Mouse (Mus musculus) gastrocnemius, postnatal 36 days (tissue): Measurements from ENCODE around the gene Prelid3b. TPM values are rescaled to one million over a fixed set of nuclear protein-coding genes. Genes with fewer than 3 reads are reported as not detected.

Source experiments
- DNase-seq, 2 experiments: peaks; one replicate each; pipeline ENCODE4 v3.0.0; 2022
- intact Hi-C: fragments of 180-260 bp; cut with DNase I; formaldehyde crosslinking; loops from one replicate; pipeline ENCODE4 v1.15.1; 2025
- total RNA-seq, 2 experiments: library from RNA; stranded (reverse); gene quantifications; 2 replicates each; pipeline ENCODE4 v1.2.3; 2021

Prelid3b gene
- total RNA-seq, 2 experiments from 2014 or later: 43.1 to 48.1 TPM

DNA sequence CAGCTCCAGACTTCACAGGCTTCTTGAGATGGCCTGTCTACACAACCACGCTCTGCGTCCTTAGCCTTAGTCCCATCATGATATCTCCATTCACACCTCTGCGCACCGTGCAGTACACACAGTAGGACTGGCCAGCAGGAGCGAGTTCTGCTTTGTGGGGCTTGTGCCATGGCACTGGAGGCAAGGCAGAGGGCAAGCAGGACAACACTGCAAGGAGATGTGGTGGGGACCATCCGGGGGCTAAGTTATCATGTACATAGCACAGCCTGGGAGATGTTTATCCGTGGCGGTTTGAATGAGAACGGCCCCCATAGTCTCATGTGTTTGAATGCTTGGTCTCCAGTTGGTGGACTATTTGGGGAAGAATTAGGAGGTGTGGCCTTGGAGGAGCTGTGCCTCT, 37.9 kb downstream of the Prelid3b start:
- no peak for DNase-seq
- intact Hi-C loops: no loop called here

DNA sequence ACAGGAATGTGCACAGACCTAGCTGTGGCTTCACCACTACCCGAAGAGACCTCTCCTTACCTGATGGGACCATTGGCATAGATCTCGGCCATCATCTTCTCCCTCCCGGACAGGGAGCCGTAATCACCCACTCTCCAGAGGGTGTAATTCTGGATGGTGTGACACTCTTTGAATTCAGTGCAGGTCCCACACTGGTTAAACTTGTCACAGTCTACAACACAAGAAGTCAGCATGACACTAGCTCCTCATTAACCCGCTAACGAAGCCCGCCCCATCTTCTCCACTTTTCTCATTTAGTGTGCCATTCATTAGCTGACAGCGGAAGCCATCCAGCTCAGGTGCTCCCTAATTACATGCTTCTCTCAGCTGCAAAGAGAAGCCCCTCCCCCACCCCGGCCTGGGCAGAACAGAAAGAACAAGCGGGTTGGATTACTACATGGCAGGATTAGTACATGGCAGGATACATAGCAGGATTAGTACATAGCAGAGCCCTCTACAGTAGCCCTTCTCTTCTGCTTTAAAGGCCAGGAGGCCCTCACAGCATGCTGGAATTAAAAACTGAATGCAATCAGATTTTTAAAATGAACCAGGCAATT, 43.8 kb downstream of the Prelid3b start:
- peak in 1 of 2 experiments; percentile 5 for DNase-seq
- intact Hi-C loops: no loop called here

DNA sequence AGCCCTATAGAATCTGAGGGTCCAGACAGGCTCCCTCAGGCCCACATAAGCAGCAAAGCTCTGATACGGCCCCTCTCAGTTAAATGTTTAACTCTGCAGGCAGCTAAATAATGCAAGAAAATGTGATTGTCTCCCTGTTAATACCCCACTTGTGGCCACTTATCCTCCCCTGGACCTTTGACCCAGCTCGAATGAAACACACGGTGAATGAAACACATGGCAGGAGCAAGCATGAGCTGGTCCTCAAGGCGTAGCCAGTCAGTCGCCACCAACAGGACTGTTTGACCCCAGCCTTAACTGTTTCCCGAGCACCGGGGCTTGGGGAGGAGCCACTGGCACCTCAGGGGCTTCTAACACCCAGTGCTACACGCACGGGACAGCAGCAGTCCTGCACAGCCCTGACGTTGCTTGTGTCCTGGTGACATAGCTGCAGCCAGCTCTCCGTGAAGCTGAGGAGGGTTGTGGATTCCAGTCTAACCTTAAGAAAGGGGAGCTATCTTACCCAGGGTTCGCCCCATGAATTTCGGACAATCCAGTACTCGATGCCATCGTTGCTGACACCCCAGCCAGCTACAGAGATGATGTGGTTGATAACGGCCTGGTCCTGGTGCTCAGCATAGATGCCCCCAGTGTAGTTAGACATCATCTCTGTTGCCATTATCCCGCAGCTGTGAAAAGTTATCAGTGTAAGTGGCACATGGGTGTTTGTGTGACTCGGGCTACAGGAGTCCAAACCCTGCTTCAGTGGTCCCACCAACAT, 44.6 kb downstream of the Prelid3b start:
- peak in 1 of 2 experiments; percentile 12 for DNase-seq

DNA sequence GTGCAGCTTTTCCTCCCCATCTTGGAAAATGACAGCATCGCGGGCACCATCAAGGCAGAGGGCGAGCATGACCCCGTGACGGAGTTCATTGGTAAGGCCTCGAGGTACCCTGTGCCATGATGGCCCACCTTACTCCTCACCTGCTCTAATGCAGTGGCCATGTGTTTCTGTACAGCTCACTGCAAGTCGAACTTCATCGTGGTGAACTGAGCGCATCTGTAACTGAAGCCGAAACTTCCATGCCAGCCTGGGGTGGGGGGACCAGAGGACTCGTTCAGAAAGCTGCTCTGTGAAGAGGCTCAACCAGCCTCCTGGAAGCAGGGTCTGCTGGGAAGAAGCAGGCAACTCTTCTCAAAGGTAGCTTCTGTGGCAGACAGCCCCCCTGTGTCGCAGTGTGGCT, 46.0 kb downstream of the Prelid3b start:
- intact Hi-C loops: no loop called here
- peak in 1 of 2 experiments; percentile 9 for DNase-seq

More for the DNA sequence above, 44.6 kb downstream of the Prelid3b start:
- intact Hi-C loops: no loop called here

DNA sequence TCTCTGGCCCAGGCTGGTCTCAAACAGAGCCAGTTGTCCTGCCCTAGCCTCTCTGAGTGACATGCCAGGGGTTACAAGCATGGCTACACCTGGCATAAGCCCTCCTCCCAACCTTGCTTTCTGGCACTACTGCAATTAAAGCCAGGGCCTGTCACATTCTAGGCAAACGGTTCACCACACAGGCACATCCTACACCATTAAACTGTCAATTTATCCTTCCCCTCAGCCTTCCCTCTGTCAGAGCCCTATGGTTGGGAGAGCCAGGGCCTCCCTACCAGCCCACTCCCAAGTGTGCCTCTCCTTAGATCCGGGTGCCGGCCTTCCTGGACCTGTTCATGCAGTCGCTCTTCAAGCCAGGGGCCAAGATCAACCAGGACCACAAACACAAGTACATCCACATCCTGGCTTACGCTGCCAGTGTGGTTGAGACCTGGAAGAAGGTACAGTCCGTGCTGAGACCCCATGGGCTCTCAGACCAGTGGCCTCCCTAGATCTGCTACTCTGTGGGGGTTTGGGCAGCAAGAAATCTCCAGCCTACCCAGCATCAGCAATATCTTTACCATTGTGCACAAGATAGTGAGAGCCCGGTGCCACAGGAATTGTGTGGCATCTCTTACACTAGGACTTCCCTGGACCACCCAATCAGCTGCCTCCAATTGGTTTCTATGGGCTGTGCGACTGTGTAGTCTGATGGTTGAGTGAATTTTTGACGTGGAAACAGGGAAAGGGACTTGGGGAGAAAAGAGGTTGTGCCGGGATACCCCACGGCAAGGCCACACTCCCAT, 48.4 kb downstream of the Prelid3b start:
- no peak for DNase-seq

DNA sequence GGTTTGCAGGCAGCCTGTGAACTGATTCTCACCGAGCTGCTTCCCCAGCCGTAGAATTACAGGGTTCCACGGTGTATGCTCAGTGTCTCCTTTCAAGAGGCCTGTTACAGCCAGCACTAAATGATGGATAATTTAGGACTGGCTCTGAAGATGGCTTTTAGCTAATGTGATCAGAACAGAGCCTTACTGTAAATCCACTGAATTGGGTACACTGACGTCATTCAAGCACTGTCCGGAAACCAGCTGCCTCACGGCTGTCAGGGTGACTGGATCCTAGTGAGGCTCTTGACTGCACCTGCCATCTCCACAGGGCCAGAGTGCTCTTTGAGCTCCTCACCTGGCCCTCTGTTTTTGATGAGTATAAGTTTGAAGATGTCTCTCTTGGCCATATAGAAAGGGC, 51.8 kb downstream of the Prelid3b start:
- DNase-seq: no peak
- intact Hi-C loops: no loop called here

More for the DNA sequence above, 48.4 kb downstream of the Prelid3b start:
- intact Hi-C loops: no loop called here

DNA sequence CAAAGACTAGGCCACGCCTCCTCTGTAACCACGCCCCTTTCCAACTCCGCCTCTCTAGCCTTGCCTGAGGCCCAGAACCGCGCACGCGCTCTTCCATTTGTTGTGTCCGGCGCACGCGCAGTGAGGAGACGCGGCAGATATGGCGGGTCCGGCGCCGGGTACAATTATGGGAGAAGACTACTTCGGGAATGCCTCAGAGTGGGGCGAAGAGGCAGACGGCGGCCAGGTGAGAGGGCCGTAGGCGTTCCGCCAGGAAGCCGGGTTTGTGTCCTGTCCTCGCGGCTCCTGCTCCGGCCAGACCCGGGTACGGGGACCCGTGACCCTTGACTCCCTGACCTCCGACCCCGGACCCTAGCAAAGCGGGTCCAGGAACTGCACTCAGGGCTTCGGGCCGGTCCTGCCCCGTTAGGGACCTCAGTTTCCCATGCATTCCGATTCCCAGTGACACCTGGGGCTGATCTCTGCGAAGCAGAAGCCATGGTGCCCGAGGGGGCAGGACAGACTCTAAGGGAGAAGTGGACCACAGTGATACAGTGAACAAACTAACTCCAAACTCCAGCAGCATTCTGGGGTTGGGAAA, 57.1 kb downstream of the Prelid3b start, which contains the start of gene Nelfcd:
Gene Nelfcd (plus strand): TSS at position 74 of the 580 bp plus-strand sequence.
- intact Hi-C loops: loop anchor here (2.0 kb wide), 1 partner anchor 77 kb away; no protein-coding TSS in a partner anchor

More for the DNA sequence above, 57.1 kb downstream of the Prelid3b start, which contains the start of gene Nelfcd:
- DNase-seq: peak; percentile 92 to 93

Other genes starting within 250 kb of the Prelid3b start
- gene Gnas, start 188.8 kb downstream of the Prelid3b start, total RNA-seq: 1,000 to 10,000 TPM; 1,262 to 1,407 TPM
- gene Gm20721, start 126.4 kb downstream of the Prelid3b start, total RNA-seq: 1 to 10 TPM; 2.4 to 3.0 TPM
- gene Nelfcd, start 57.3 kb downstream of the Prelid3b start, total RNA-seq: 10 to 100 TPM; 19.2 to 21.2 TPM
- gene Ctsz, start 34.0 kb downstream of the Prelid3b start, total RNA-seq: 10 to 100 TPM; 23.4 to 24.7 TPM
- gene Tubb1, start 22.4 kb downstream of the Prelid3b start, total RNA-seq: not detected
- 1,000 to 10,000 TPM in 1 of 2 experiments, 100 to 1,000 TPM in 1; 994 to 1,118 TPM for gene Atp5e, start 9.0 kb downstream of the Prelid3b start, total RNA-seq
- under 1 TPM in 1 of 2 experiments, not detected in 1; 0.05 TPM for gene Zfp831, start 170.5 kb upstream of the Prelid3b start, total RNA-seq